Mouse (Mus musculus): ENCODE data around the gene Sarnp.

Gene Sarnp

GRCm38 (mm10) chr10:128817033-128817432, at the start of gene Sarnp:
Sarnp (plus strand) TSS chr10:128817333.
- DNase-seq (ENCODE audit: low read depth): no peak

GRCm38 (mm10) chr10:128772895-128773294, 44.2 kb upstream of the Sarnp start:
- no peak for DNase-seq (ENCODE audit: low read depth)

GRCm38 (mm10) chr10:128773685-128774084, 43.4 kb upstream of the Sarnp start:
- no peak for DNase-seq (ENCODE audit: low read depth)

DNA sequence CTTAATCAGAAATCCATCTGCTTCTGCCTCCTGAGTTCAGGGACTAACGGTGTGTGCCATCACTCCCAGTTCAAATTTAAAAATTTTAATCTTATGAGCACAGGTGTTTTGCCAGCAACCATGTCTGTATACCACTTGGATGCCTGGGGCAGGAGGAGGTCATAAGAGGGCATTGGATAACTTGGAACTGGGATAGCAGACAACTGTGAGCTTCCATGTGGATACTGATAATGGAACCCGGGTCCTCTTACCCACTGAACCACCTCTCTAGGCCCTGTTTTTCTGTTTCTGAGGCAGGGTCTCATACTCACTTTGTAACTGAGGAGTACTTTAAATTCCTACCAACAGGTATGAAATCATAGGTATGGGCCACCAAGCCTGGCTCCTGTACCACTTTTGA, 38.7 kb upstream of the Sarnp start:
- no peak for DNase-seq (ENCODE audit: low read depth)

- no peak for DNase-seq (ENCODE audit: low read depth)
Observed at GRCm38 (mm10) chr10:128779011-128779795, 37.9 kb upstream of the Sarnp start.

DNA sequence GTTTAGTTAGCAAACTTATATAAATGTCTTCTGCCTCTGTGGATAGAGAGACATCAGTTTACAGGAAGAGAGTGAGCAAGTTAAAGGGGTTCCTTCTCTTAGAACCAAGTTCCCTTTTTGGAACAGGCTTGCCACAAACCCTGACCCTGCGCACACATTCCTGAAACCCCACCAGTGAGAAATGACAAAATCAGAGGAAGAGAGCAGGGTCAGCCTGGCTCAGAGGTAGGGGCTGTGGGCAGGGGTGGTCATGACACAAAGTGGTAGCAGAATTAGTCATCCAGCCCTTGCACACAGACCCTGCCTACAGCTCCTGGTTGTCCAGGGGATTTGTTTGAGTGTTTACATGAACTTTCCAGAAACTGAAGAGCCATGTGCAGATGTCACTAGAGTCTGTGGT, 36.9 kb upstream of the Sarnp start:
- DNase-seq (ENCODE audit: low read depth): no peak

- DNase-seq (ENCODE audit: low read depth): no peak
Observed at GRCm38 (mm10) chr10:128790398-128791124, 26.6 kb upstream of the Sarnp start, which contains the start of gene Mmp19. Mmp19 (plus strand) TSS chr10:128790910.

GRCm38 (mm10) chr10:128792041-128792440, 25.1 kb upstream of the Sarnp start:
- no peak for DNase-seq (ENCODE audit: low read depth)

DNA sequence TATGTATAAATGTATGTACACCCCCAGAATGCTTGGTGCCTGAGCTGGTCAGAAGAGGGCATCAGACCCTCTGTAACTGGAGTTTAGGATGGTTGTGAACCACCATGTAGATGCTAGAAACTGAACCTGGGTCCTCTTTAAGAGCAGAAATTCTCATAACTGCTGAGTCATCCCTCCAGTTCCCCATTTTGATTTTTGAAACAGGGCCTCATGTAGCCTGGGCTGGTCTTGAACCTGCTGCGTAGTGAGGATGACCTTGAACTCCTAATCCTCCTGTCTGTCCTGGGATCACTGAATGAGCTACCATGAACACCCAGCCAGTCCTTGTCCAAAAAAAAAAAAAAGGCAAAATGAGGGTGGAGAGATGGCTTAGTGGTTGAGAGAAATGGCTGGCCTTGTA, 23.9 kb upstream of the Sarnp start:
- no peak for DNase-seq (ENCODE audit: low read depth)

GRCm38 (mm10) chr10:128794391-128794790, 22.7 kb upstream of the Sarnp start:
- no peak for DNase-seq (ENCODE audit: low read depth)

GRCm38 (mm10) chr10:128795581-128795980, 21.6 kb upstream of the Sarnp start:
- DNase-seq (ENCODE audit: low read depth): no peak

DNA sequence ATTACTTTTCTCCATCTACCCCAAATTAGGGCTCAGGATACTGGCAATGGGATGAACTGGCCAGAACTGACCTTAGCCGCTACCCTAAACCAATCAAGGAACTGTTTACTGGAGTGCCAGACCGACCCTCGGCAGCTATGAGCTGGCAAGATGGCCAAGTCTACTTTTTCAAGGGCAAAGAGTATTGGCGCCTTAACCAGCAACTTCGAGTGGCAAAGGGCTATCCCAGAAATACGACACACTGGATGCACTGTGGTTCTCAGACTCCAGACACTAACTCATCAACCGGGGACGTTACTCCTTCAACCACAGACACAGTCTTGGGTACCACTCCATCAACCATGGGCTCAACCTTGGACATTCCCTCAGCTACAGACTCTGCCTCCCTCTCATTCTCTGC, 18.5 kb upstream of the Sarnp start:
- DNase-seq (ENCODE audit: low read depth): no peak

- DNase-seq (ENCODE audit: low read depth): no peak
Observed at GRCm38 (mm10) chr10:128801981-128802495, 15.1 kb upstream of the Sarnp start.

GRCm38 (mm10) chr10:128802956-128803355, 14.2 kb upstream of the Sarnp start:
- no peak for DNase-seq (ENCODE audit: low read depth)

DNA sequence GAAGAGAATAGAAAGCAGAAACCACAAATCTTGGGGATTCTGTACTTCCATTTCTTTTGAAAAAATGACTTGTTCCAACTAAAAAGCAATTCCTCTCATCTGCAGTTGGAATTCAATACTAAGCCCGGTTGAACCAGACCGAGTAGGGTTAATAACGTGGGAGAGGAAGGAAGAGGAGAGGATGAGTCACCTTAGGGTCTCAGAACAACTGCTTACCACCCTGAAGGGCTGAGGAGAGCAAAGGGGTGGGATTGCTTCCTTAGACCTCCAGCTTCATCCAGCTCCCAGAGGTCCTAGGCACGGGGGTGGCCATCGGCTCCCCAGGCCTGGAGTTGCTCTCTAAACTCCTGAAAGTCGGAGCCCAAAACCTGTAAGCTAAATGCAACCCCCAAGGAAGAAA, 13.8 kb upstream of the Sarnp start:
- DNase-seq (ENCODE audit: low read depth): no peak

DNA sequence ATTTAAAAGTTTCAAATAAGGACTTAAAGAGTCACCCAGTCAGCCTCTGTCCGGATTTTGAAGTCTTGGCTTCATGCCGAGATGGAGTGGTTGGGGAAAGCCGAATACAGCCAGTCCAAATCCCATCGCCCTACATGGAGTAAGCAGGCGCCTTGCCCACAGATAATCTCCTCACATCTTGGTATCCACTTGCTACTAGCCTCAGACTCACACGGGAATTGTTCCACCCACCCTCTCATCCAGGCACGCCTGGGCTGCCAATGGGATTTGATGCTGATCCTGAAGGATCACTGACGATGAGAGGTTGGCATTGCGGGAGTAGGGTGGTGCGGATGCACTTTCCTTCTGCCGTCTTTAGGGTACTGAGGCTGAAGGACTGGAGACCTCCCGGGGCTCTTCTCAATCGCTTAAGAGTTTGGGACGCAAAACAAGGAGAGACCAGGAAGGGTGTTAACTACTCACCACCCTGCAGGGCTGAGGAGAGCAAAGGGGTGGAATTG, 13.3 kb upstream of the Sarnp start, which contains the start of gene Dnajc14:
Dnajc14 (plus strand) TSS at position 292 of the 500 bp plus-strand sequence.
- no peak for DNase-seq (ENCODE audit: low read depth)

DNA sequence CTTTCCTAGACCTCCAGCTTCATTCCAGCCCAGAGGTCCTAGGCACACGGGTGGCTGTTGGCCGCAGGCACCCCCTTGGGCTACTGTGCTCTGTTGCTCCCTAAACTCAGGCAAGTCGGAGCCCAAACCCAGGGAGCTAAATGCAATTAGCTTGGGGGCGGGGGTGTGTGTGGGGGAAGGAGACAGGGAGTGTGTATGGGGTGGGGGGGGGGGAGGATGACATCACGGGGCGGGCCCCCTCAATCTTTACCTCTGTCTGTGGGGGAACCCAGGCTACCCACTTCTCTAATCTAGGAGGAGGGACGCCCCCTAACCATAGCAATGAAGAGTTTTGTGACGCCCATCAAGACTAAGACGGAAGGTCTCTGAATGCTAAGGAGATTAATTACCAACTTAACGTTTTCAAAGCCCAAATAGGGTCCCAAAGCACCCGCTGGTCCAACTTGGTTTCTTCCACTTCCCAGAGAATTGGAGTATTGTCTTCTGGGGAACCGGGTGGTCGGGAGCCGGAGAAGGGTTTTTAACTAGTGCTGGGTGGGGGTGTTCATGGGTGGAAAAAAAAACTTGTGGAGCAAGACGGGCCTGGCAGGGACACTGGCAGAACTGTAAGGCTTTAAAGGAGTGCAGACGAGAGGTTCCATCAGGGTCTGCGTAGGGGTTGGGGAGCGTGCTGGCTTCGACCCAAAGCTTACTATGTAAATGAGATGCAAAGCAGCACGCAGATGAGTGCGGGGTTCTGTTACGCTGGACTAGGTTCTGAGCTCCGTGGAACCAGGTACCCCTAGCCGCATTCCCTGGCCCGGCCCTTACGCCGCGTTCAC, 12.7 kb upstream of the Sarnp start, which contains the start of gene Tmem198b:
Tmem198b (minus strand) TSS at position 100 of the 821 bp plus-strand sequence.
- DNase-seq (ENCODE audit: low read depth): peak; percentile 34

- DNase-seq (ENCODE audit: low read depth): peak; percentile 98
Observed at GRCm38 (mm10) chr10:128805092-128806000, 11.8 kb upstream of the Sarnp start.

GRCm38 (mm10) chr10:128806086-128806485, 11.0 kb upstream of the Sarnp start:
- no peak for DNase-seq (ENCODE audit: low read depth)

GRCm38 (mm10) chr10:128807018-128807417, 10.1 kb upstream of the Sarnp start:
- DNase-seq (ENCODE audit: low read depth): no peak

GRCm38 (mm10) chr10:128820217-128820616, 3.1 kb downstream of the Sarnp start:
- no peak for DNase-seq (ENCODE audit: low read depth)
